Mouse (Mus musculus): ENCODE results near the gene Vsig2. TPM values are rescaled to one million over a fixed set of nuclear protein-coding genes. Genes with fewer than 3 reads are reported as not detected.

The Vsig2 gene
- total RNA-seq, 2 experiments from 2014 or later: 1.1 to 5.7 TPM

- DNase-seq: peak; percentile 42 to 55
These were observed 2.2 kb upstream of the Vsig2 start for GRCm38 (mm10) chr9:37536851-37537250.

DNA sequence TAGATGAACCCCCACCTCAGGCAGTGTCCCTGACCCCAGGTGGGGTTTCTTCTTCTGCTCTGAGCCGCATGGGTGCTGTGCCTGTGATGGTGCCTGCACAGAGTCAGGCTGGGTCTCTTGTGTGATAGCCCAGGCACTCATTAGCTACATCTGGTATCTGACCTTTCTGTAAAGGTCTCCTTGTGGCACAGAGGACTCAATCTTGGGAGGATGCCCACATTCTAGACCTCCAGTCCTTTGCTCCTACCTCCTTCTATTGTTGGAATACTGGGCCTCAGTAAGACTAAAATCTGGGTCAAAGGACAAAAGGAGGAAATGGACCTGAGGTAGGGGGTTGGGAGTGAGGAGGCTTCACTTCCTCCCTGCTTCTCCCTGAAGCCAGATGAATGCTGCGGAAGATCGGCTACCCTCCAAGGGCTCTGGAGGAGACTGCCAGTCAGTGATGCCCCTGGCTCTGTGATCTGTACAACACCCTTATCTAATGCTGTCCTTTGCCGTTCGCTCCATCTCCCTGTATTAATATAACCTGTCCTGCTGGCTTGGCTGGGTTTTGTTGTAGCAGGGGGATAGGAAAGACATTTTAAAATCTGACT, 1.3 kb upstream of the Vsig2 start:
- peak in 1 of 2 experiments; percentile 24 for DNase-seq

- no peak for DNase-seq
These were observed 1.2 kb downstream of the Vsig2 start for GRCm38 (mm10) chr9:37540226-37540625.

- DNase-seq: no peak
These were observed 1.9 kb downstream of the Vsig2 start for GRCm38 (mm10) chr9:37540701-37541575.

- DNase-seq: no peak
These were observed 3.0 kb downstream of the Vsig2 start for GRCm38 (mm10) chr9:37541851-37542642.

DNA sequence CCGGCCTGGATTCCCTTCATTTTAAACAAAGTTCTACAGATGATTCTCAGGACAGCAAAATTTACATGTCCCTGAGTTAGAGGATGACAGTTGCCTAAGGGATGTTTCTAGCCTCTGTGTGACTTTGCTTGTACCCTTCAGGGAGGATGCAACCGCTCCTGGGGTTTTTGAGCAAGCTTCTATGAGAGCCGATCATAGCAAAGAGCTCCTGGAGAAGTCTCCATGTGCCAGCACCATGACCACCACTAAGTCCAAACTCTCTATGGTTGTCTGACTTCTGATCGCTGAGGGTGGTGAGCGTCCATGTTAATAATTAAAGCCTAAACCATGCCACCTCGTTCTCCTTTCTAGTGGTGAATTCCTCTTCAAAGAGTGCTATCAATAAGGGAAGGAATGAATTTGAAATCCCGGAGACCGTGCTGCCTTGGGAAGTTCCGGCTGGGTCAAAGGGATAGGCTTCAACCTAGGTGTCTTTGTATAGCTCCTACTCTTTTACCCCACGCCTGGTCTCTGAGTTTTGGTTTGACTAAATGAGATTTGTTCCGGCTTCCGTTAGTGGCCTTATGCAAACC, 4.9 kb downstream of the Vsig2 start:
- DNase-seq: no peak

DNA sequence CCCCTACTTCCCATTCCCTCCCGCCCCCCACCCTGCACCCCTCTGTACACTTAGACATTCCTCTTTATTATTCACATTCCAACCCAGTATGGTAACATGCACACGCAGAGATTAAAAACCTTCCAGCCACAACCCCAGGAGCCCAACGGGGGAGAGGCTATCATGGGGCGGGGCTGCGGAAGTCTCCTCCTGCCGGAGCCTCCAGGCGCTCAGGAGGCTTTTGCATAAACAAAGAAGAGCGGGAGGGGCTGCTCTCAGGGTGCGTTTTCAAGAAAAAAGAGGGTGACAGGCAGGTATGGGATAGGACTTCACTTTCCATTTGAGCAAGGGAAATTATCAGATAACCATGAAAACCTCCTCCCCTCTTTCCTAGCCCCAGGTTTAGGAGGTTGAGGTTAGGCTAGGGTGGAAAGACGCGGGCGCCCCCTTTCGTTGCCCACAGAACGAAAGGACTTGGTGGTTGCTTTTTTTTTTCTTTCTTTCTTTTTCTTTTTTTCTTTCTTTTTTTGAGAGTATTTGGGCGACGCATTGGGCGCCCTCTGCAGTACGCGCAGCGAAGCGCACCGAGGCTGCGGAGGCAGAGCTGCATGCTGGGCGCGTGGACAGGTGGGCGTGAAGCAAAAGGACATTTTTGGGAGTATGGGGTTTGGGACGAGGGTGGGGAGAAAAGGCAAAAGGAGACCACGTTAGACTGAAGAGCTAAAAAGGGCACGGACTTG, 5.6 kb downstream of the Vsig2 start:
- DNase-seq: peak; percentile 75 to 84

DNA sequence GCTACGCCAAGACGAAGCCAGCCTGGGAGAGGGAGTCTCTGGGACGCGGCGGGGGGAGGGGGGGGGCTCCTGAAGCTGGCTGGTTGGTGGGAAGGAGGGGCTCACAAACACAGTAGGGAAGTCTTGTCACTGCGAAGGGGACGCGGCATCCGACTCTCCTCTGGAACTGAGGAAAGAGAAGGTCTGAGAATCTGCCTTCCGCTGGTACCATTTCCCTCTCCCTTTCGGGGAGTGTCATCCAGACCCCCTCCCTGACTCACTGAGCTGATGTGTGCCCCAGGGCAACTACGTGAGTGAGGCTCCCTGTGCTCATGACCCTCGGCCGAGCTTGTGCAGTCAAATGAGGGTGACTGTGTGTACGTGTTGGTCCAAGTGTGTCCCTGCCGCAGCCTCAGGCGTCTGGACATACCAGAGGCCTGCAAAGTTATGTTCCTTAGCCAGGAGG, 6.1 kb downstream of the Vsig2 start:
- no peak for DNase-seq

- no peak for DNase-seq
These were observed 6.9 kb downstream of the Vsig2 start for GRCm38 (mm10) chr9:37545847-37546452.

- DNase-seq: no peak
These were observed 7.8 kb downstream of the Vsig2 start for GRCm38 (mm10) chr9:37546889-37547288.

GRCm38 (mm10) chr9:37550435-37550834, 11.4 kb downstream of the Vsig2 start:
- no peak for DNase-seq

- no peak for DNase-seq
These were observed 12.9 kb downstream of the Vsig2 start for GRCm38 (mm10) chr9:37551751-37552531.

- DNase-seq: peak; percentile 88
These were observed 13.7 kb downstream of the Vsig2 start, which contains the start of gene Nrgn for GRCm38 (mm10) chr9:37552536-37553293. TSS of gene Nrgn (minus strand) at chr9:37552904.

GRCm38 (mm10) chr9:37554279-37554678, 15.2 kb downstream of the Vsig2 start:
- DNase-seq: no peak

DNA sequence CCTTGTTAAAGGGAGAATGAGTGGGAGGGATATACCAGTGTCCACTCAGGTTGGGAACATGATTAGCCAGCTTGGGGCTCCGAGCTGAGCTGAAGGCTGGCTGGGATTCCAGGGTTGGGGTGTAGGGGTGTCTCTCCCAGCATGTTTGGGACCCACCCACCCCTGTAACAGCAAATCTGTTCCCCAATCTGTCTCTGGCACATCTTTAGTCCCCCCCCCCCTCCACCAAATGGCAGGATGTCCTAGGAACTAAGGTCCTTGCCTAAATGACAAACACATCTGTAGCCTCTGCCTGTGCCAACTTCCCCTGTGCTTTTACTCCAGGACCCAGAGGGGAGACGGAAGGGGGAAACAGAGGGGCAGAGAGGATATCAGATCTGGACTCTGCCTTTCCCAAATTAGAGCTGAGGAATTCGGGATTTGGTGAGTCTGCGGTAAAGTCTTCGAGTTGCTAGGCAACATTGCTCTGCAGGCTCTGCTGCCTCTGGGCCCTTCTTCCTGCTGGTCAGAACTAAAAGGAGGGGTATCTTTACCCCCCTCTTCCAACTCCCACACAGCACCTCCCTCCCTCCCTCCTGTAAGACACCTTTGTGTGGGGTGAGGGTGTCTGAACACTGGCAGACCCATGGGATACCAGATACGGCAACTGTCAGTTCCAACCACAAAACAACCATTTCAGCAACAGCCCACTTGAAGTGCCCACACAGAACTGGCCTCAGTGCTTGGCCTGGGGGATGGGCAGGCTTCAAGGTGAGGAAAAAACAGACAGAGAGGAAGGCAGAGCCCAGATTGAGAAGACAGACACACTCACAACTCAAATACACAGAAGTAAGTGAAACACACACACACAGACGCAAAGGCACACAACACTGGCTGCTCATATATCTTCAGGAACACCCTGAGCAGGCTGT, 16.0 kb downstream of the Vsig2 start, which contains the start of gene Siae:
Siae (plus strand) TSS at position 861 of the 911 bp plus-strand sequence.
- no peak for DNase-seq

GRCm38 (mm10) chr9:37556366-37556765, 17.3 kb downstream of the Vsig2 start:
- no peak for DNase-seq

DNA sequence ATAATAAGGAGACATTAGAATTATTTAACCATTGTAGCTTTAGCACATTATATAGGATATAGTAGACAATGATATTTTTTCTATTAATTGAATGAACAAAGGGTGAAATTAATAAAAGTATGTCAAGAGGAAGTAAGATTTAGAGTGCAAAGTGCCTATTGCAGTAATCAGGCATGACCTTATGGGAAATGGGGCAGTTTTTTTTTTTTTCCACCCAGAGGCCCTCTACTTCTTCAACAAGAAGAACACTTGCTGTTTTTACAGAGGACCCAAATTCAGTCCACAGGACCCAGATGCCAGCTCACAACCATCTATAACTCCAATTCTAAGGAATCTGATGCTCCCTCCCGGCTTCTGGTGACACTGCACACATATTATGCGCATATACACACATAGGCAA, 21.6 kb downstream of the Vsig2 start:
- no peak for DNase-seq

- DNase-seq: no peak
These were observed 24.8 kb downstream of the Vsig2 start for GRCm38 (mm10) chr9:37563805-37564204.

Data from adrenal gland, postnatal 36 days (tissue).